Mouse (Mus musculus): ENCODE measurements around the gene Nme7. TPM values are rescaled to one million over a fixed set of nuclear protein-coding genes. Genes with fewer than 3 reads are reported as not detected.

Nme7 gene
- polyA plus RNA-seq, 1 experiment from 2014 or later = 42.1 TPM

DNA sequence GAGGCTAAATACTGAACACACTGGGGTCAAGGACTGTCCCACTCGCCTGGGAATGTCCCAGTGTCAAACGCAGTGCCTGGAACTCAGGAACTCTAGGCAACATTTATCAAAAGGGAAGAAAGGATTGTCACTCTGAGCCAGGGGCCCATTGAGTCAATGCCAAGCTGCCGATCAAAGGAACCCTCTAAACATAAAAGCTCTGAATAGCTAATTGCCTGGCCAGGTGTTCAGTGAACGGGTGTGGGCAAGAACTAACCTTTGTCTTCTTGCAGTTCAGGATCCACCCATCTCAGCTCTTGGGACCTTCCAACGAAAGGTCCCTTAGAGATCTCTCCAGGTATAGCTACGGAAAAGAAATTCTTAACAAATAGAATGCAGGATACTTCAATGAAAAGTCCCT, 167.1 kb downstream of the Nme7 start:
- Histone ChIP-seq H3K27me3 (no peaks in the 10 kb centered on the region), H3K9ac (no peak overlapping the region), H3K4me1 (peaks cover 7% of the 10 kb centered on the region), H3K36me3 (ENCODE audit: poor library complexity, severe bottlenecking) (no peaks in the 10 kb centered on the region), H3K4me2 (no peak overlapping the region), H3K4me3 (no peak overlapping the region), H3K9me3 (replicated peaks) (no peaks in the 10 kb centered on the region), H3K27ac (no peak overlapping the region)
- ATAC-seq = no peak
- WGBS = 41% methylated on average over 6 of the region's 6 CpGs

DNA sequence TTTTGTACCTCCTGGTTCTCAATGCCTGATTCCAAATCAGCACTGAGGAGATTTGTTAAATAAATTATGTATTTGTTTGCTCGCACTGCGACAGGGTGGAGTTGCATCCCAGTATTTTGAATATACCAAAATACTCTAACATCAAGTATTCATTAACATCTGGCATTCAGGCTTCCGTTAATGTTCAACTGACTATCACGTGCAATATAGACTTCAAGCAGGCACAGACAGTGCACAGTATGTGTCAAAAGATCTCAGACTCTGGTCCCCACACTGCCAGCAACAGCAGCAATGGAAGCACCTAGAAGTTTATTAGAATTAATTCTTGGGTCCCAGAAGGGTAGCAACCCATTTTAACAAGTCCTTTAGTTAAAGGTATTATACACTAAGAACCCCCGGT, 167.7 kb downstream of the Nme7 start:
- Histone ChIP-seq H3K4me3 (no peak overlapping the region), H3K27me3 (no peaks in the 10 kb centered on the region), H3K27ac (no peak overlapping the region), H3K36me3 (ENCODE audit: poor library complexity, severe bottlenecking) (no peaks in the 10 kb centered on the region), H3K4me1 (peaks cover 7% of the 10 kb centered on the region), H3K9me3 (replicated peaks) (no peaks in the 10 kb centered on the region), H3K9ac (no peak overlapping the region), H3K4me2 (no peak overlapping the region)
- ATAC-seq = no peak
- 93% methylated on average over 5 of the region's 5 CpGs for WGBS

DNA sequence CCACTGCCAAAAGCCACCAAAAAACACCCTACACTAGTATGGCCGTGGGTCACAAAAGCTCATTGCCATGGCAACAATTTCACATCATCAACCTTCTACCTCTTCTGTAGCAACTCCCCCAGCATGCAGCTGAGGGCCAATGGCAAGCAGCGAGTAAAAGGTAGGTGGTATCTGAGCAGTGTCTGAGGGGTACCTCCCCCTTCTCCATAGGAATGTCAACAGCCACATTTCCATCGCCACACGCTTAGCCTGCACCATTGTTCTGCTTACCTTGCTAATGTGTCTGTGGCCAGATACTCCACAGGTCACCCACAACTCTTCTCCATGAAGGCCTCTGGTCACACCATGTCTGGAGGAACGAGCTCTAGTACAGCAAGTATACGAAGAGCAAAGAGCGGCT, 169.5 kb downstream of the Nme7 start:
- Histone ChIP-seq H3K27ac (no peak overlapping the region), H3K9ac (no peak overlapping the region), H3K4me3 (no peak overlapping the region), H3K36me3 (ENCODE audit: poor library complexity, severe bottlenecking) (no peaks in the 10 kb centered on the region), H3K27me3 (no peaks in the 10 kb centered on the region), H3K4me2 (no peak overlapping the region), H3K4me1 (peaks cover 7% of the 10 kb centered on the region), H3K9me3 (replicated peaks) (no peaks in the 10 kb centered on the region)
- 92% methylated on average over 7 of the region's 7 CpGs for WGBS
- ATAC-seq = no peak

DNA sequence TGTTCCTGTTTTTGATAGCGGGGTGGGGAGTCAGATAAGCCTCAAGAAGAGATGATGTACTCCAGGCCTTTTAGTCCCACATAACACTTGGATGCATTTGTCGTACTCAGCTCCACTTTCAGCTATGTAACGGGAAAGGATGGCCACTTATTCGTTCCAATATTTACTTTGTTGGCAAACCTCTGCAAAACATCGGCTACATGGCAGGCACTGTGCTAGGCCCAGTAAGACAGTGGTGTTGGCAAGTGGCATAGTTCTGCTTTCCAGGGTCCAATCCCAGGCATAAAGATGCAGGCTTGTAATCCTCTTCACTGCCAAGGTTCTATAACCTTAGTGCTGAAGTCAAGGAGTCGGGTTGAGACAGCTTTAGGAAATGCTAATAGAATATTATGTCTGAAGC, 170.4 kb downstream of the Nme7 start:
- ATAC-seq = no peak; the same call in 1 of the 2 replicates
- no peak overlapping the region for H3K9ac ChIP-seq
- WGBS = 81% methylated on average over 6 of the region's 6 CpGs
- no peaks in the 10 kb centered on the region for H3K9me3 ChIP-seq (replicated peaks)
- no peak overlapping the region for H3K27ac ChIP-seq
- no peaks in the 10 kb centered on the region for H3K36me3 ChIP-seq (ENCODE audit: poor library complexity, severe bottlenecking)
- H3K4me3 ChIP-seq = no peak overlapping the region
- H3K27me3 ChIP-seq = no peaks in the 10 kb centered on the region
- H3K4me2 ChIP-seq = no peak overlapping the region
- H3K4me1 ChIP-seq = peaks cover 7% of the 10 kb centered on the region

DNA sequence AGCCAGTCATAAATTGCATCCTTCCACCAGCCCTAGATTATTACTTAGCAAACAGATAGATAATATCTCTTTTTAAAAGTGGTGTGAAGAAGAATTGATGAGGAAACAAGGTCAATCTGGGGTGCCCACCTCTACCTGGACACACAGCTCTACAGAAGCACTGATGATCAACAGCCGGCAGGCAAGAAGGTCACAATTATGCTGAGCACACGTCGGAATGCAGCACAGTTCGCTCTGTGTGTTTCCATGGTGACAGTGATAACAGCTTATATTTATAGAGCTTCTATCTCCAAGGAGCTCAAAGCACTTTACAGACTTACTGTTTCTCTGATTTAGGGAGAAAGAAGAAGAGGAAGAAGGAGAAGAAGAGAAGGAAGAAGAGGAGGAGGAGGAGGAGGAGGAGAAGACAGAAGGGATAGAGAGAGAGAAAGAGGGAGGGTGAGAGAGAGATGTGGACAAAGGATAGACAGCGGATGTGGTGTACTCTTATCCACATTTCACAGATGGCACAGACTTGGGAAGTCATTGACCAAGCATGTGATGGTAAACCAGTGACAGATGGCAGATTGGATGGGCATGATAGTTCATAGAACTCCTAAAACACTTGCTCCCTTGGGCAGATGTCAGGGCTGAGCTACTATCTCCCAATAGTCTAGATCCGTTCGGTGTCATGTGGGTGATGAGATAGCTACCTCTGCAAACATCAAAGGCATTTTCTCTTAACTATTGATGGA, 171.0 kb downstream of the Nme7 start:
- H3K4me1 ChIP-seq = peaks cover 7% of the 10 kb centered on the region
- no peaks in the 10 kb centered on the region for H3K9me3 ChIP-seq (replicated peaks)
- H3K36me3 ChIP-seq (ENCODE audit: poor library complexity, severe bottlenecking) = no peaks in the 10 kb centered on the region
- no peaks in the 10 kb centered on the region for H3K27me3 ChIP-seq
- H3K4me2 ChIP-seq = no peak overlapping the region
- peak; percentile 82 for ATAC-seq
- no peak overlapping the region for H3K9ac ChIP-seq
- 74% methylated on average over 7 of the region's 7 CpGs for WGBS
- H3K27ac ChIP-seq = no peak overlapping the region
- H3K4me3 ChIP-seq = no peak overlapping the region

DNA sequence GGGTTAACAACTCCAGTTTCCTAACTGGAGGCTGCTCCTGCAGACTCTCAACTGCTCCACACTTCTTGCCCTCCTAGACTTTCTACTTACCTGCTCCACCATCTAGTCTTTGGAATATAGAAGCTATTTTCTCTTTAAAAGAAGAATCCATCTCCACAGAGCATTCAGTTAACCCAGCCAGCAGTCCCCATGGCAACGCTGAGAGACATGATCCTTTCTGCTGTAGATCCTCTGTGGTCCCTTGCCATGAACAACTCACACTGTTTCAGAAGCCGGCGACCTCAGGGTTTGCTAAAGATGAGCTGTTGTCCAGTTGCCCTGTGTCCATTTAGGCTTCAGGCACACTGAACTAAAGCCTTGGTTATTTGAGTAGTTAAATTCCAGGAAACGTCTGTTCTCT, 172.0 kb downstream of the Nme7 start:
- Histone ChIP-seq H3K9me3 (replicated peaks) (no peaks in the 10 kb centered on the region), H3K36me3 (ENCODE audit: poor library complexity, severe bottlenecking) (no peaks in the 10 kb centered on the region), H3K27me3 (no peaks in the 10 kb centered on the region), H3K4me1 (peaks cover 3% of the 10 kb centered on the region), H3K9ac (no peak overlapping the region), H3K4me3 (no peak overlapping the region), H3K4me2 (no peak overlapping the region), H3K27ac (no peak overlapping the region)
- WGBS = 93% methylated on average over 4 of the region's 4 CpGs
- ATAC-seq = no peak

DNA sequence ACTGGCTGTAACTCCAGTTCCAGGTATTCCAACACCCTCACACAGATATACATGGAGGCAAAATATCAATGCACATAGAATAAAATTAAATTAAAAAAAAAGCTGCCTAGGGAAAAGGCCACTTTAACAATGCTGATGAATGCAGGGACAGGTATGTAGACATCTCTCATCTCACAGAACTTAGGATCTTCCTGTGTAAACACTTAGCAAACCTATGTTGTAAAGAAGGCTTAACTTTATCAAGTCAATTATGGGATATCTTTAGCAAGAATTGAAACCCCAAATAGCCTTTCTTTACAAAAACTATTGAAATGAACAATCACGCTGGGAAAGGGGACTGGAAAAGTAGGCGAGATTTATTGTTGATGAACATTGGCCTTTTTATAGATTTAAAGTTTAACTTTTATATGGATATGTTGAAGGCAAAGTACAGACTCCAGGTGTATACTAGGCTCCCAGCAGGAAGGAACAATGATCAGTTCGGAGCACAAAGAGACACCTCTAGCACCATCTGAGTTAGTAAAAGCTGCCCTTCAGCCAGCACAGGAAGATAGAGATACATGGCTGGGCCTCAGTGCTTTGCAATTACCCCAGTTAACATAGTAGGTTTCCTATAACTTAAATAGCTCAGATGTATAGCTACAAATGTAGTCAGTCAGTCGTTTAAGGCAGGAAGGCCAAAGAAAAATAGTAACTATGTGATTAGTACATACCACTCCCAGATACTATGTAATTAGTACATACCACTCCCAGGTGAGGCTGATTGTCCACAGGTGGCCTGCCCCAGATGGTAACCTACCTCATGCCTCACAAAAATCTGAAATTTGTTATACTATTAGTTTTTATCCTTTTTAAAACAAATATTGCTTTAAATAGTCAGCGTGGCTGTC, 177.1 kb downstream of the Nme7 start:
- no peak overlapping the region for H3K4me3 ChIP-seq
- no peak overlapping the region for H3K4me2 ChIP-seq
- H3K9me3 ChIP-seq (replicated peaks) = no peaks in the 10 kb centered on the region
- H3K4me1 ChIP-seq = no peaks in the 10 kb centered on the region
- no peak overlapping the region for H3K9ac ChIP-seq
- no peak overlapping the region for H3K27ac ChIP-seq
- H3K36me3 ChIP-seq (ENCODE audit: poor library complexity, severe bottlenecking) = no peaks in the 10 kb centered on the region
- ATAC-seq = no peak
- 86% methylated on average over 5 of the region's 5 CpGs for WGBS
- no peaks in the 10 kb centered on the region for H3K27me3 ChIP-seq

DNA sequence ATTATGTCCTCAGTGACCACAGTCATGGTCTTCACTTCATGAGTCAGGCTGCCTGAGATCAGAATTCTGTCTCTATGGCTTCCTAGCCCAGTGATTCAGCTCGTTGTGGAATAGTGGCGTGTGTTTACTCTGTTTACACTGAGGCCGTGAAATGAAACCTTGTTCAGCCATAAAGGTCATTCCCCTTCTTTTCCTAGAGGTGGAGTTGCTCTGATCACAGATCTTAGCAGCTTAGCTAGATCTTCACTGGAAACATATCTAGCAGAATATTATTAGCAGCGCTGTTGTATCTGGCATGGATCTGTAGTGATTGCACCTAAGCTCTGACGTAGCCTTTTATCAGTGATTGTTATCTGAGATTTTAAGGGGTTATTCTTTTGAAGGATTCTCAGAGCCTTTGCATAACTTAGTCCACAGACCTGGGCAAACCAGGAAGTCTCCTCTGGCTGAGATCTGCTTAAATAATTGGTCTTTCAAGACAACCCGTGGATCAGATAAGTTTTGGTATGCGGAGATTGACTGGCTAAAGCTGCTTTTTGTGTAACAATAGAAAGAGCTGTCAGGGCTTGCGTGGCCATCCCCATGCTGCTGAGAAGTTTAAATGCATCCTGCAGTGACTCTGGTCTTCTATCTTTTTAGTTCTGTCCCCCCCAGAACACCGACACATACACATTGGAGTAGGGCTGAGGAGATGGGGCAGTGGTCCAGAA, 177.9 kb downstream of the Nme7 start:
- Histone ChIP-seq H3K27ac (no peak overlapping the region), H3K9me3 (replicated peaks) (no peaks in the 10 kb centered on the region), H3K27me3 (no peaks in the 10 kb centered on the region), H3K4me3 (no peak overlapping the region), H3K36me3 (ENCODE audit: poor library complexity, severe bottlenecking) (no peaks in the 10 kb centered on the region), H3K4me1 (no peaks in the 10 kb centered on the region), H3K4me2 (no peak overlapping the region), H3K9ac (no peak overlapping the region)
- no peak for ATAC-seq
- WGBS = 56% methylated on average over 9 of the region's 9 CpGs

DNA sequence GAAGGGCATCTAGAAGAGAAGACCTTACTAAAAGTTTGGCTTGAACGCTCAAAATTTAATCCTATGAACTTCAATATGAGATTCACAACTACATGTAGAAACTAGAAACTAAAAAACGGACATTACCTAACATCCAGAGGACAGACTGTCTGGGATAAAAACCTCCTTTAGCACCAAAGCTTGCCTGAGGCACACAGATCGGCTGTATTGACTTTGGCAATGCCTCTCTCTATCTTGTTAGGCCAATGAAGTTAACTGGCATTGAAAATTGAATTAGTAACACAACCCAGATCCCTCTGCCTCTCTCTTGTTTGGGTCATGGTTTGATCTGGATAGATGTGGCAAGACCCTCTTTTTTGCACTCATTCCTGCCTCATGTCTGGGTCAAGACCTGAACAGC, 178.9 kb downstream of the Nme7 start:
- no peak overlapping the region for H3K4me3 ChIP-seq
- H3K4me1 ChIP-seq = no peaks in the 10 kb centered on the region
- ATAC-seq = no peak
- no peak overlapping the region for H3K9ac ChIP-seq
- no peaks in the 10 kb centered on the region for H3K36me3 ChIP-seq (ENCODE audit: poor library complexity, severe bottlenecking)
- H3K9me3 ChIP-seq (replicated peaks) = no peaks in the 10 kb centered on the region
- H3K4me2 ChIP-seq = no peak overlapping the region
- H3K27ac ChIP-seq = no peak overlapping the region
- no peaks in the 10 kb centered on the region for H3K27me3 ChIP-seq
- WGBS = 89% methylated on average over 3 of the region's 3 CpGs

DNA sequence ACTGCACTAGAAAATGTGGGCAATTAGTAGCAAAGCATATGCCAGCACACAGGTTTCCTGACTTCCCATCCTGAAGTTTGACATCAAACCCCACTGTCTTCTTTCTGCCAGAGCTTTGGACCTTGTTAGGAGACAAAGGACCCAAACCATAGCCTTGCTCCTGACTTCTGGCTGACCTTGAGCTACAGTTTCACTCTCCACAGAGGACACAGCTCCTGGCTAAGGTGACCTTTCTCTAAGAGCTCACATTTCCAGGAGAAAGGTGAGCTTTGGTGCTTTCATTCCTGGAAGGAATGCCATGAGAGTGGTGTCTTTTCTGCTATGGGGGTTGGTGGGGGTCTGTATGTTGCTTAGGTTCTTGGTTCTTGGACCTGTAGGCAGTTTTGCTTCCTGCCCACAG, 179.8 kb downstream of the Nme7 start:
- H3K4me3 ChIP-seq = no peak overlapping the region
- no peak overlapping the region for H3K27ac ChIP-seq
- no peaks in the 10 kb centered on the region for H3K4me1 ChIP-seq
- no peak for ATAC-seq
- no peak overlapping the region for H3K9ac ChIP-seq
- no peaks in the 10 kb centered on the region for H3K27me3 ChIP-seq
- no peaks in the 10 kb centered on the region for H3K36me3 ChIP-seq (ENCODE audit: poor library complexity, severe bottlenecking)
- no peaks in the 10 kb centered on the region for H3K9me3 ChIP-seq (replicated peaks)
- H3K4me2 ChIP-seq = no peak overlapping the region

All from forebrain, embryonic 13.5 days (tissue).